Mouse (Mus musculus): ENCODE results near the gene Tbc1d19. TPM values are rescaled to one million over a fixed set of nuclear protein-coding genes. Genes with fewer than 3 reads are reported as not detected.

Gene Tbc1d19
- polyA plus RNA-seq, 1 experiment from 2014 or later = 37.9 TPM

DNA sequence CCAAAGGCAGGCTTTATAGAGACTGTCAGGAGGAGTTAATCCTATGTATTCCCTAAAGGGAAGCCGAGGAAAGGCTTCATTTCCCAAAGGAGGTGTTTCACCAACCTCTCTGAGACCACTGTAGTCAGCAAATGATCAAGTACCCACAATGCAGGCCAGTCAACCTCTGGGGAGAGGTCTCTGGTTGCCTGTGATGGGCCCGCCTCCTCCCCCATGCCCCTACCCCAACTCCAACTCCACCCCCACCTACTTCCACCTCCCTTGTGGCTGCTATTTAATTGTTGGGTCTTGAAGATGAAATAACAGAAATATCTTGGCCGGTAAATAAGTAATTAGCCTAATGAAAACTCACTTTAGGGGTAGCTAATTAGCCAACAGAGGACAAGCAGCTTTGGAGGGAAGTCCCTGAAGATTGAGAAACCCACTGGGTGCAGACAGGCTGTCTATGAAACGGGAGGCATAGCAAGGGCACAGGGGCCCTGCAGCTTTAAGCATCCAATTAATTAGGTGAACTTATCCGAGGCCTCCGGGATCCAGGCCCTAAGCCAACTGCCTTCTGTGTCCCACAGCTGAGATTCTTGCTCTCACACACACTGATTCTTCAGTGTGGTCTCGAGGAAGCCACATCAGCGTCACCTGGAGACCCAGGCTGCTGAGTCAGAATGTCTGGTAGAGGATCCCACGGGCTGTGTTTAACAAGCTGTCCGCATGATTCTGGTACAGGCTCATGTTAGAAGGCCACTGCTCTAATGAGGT is 112.9 kb downstream of the Tbc1d19 start:
- ATAC-seq (ENCODE audit: insufficient number of reproducible peaks, low FRiP score, low TSS enrichment, low read depth) = no peak
- Histone ChIP-seq H3K36me3 (no peaks in the 10 kb centered on the region), H3K9me3 (no peaks in the 10 kb centered on the region), H3K9ac (no peak overlapping the region), H3K27me3 (no peaks in the 10 kb centered on the region), H3K4me1 (peaks cover 11% of the 10 kb centered on the region), H3K4me3 (no peak overlapping the region), H3K4me2 (no peak overlapping the region), H3K27ac (no peak overlapping the region)
- 39% methylated on average over 10 of the region's 10 CpGs for WGBS

DNA sequence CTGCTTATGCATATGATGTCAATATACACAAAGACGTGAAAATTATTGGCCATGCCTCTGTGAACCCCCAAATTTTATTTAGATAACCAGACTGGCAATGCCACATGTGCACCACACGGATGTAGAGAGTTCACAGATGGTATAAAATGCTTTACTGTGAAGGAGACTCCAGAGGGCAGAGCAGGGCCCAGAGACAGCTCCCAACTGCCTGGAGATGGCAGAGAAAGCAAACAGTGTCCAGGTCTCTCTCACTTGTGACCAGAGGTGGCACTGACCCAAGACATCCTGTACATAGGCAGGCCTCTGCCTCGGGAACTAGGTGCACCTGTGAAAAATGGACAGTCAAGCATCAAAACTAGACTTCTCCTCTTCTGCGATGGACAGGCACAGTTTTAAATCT is 114.6 kb downstream of the Tbc1d19 start:
- H3K4me3 ChIP-seq = no peak overlapping the region
- ATAC-seq (ENCODE audit: insufficient number of reproducible peaks, low FRiP score, low TSS enrichment, low read depth) = no peak
- H3K27ac ChIP-seq = no peak overlapping the region
- peaks cover 12% of the 10 kb centered on the region for H3K4me1 ChIP-seq
- no peak overlapping the region for H3K4me2 ChIP-seq
- WGBS = 60% methylated on average over 4 of the region's 4 CpGs
- no peak overlapping the region for H3K9ac ChIP-seq
- H3K27me3 ChIP-seq = no peaks in the 10 kb centered on the region
- H3K36me3 ChIP-seq = no peaks in the 10 kb centered on the region
- H3K9me3 ChIP-seq = no peaks in the 10 kb centered on the region

DNA sequence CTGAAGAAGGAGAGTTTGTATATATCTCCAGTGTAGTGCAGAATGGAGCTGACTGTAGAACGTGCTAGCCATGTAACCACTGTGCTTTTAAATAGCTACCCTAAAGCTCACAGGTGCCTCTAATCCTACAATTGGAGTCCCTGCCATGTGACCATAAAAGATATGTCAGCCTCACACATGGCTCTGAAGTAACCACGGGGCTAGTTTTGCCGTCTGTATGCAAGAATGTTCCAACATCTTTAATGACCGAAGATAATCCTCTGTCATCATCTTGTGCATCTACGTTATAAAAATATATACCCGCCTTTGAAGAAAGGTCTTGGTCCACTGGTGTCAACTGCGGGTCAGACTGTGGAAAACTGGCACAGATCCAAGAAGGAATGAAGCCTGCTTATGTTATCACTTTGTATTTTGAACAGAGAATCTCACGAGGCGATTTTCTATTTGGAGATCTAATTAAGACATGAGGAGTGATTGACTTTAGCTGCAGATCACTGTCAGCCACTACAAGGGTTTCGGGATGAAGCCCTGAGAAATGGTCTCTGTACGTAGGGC is 117.0 kb downstream of the Tbc1d19 start:
- no peak overlapping the region for H3K9ac ChIP-seq
- no peak overlapping the region for H3K4me3 ChIP-seq
- H3K27ac ChIP-seq = no peak overlapping the region
- WGBS = 68% methylated on average over 11 of the region's 11 CpGs
- H3K4me1 ChIP-seq = peaks cover 12% of the 10 kb centered on the region
- no peaks in the 10 kb centered on the region for H3K9me3 ChIP-seq
- no peak for ATAC-seq (ENCODE audit: insufficient number of reproducible peaks, low FRiP score, low TSS enrichment, low read depth)
- H3K27me3 ChIP-seq = no peaks in the 10 kb centered on the region
- no peak overlapping the region for H3K4me2 ChIP-seq
- no peaks in the 10 kb centered on the region for H3K36me3 ChIP-seq

DNA sequence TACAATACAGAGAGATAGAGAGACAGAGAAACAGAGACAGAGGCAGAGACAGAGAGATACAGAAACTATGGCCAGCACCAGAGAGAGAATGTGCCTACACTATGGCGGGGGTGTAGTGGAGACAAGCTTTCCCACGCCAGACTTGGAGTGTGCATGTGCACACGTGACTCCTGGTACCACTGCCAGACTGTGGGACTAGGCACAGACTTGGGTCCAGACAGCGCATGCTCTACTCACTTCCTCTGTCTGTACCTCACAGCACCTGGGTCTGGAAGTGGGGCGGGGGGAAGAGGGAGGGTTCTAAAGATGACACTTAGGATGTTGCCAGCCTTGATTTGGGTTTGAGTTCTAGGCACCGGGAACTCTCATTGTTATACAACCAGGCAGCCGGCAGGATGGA is 118.5 kb downstream of the Tbc1d19 start:
- Histone ChIP-seq H3K9ac (no peak overlapping the region), H3K36me3 (no peaks in the 10 kb centered on the region), H3K4me1 (peaks cover 5% of the 10 kb centered on the region; the same call in 1 of the 2 replicates), H3K27me3 (no peaks in the 10 kb centered on the region), H3K4me3 (no peak overlapping the region), H3K4me2 (no peak overlapping the region), H3K27ac (no peak overlapping the region), H3K9me3 (no peaks in the 10 kb centered on the region)
- 88% methylated on average over 7 of the region's 7 CpGs for WGBS
- ATAC-seq (ENCODE audit: insufficient number of reproducible peaks, low FRiP score, low TSS enrichment, low read depth) = no peak

DNA sequence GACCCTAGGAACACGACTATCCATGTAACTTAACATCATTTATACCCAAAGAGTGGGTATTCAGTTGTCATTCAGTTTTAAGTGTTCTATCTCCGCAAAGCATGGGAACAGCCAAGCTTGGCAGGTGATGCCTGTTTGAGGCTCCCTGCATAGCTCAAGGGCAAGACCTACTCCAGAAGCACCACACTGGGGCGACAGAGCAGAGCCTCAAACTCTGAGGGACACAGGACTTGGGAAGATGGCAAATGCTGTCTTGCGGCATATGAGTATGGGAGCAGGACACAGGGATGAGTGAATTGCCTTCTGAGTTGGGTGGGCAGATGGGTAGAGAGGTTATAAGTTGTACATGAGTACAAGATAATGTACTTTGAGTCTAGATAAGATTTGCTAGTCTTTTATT is 119.1 kb downstream of the Tbc1d19 start:
- WGBS = 80% methylated on average over 4 of the region's 4 CpGs
- no peak for ATAC-seq (ENCODE audit: insufficient number of reproducible peaks, low FRiP score, low TSS enrichment, low read depth)

DNA sequence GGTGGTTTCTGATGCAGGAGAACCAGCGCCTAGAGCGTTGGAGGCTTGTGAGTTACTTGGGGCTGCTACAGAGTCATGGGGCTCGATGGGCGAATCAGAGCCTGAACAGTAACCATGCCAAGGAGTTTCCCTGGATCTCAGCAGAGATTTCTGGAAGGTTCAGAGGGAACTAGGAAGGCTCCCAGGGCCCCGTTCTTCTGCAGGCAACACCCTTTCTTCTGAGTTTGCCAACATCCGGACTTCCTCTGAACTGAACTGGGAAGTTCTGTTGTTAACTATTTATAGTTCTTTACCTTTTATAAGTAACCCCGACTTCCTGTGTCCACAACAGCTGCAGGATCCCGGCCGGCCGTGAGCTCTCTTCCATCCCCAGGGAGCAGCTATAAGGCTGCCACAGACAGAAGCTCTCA is 119.8 kb downstream of the Tbc1d19 start:
- Histone ChIP-seq H3K4me3 (no peak overlapping the region), H3K27me3 (no peaks in the 10 kb centered on the region), H3K9me3 (no peaks in the 10 kb centered on the region), H3K4me1 (peaks cover 5% of the 10 kb centered on the region; the same call in 1 of the 2 replicates), H3K4me2 (no peak overlapping the region), H3K36me3 (no peaks in the 10 kb centered on the region), H3K9ac (no peak overlapping the region), H3K27ac (no peak overlapping the region; the same call in 1 of the 2 replicates)
- ATAC-seq (ENCODE audit: insufficient number of reproducible peaks, low FRiP score, low TSS enrichment, low read depth) = no peak
- 43% methylated on average over 10 of the region's 10 CpGs for WGBS

More for the DNA sequence above, 119.1 kb downstream of the Tbc1d19 start:
- Histone ChIP-seq H3K9ac (no peak overlapping the region), H3K27me3 (no peaks in the 10 kb centered on the region), H3K4me3 (no peak overlapping the region), H3K27ac (peak overlapping the region; percentile 11; the same call in 1 of the 2 replicates), H3K4me2 (no peak overlapping the region), H3K36me3 (no peaks in the 10 kb centered on the region), H3K4me1 (peaks cover 5% of the 10 kb centered on the region; the same call in 1 of the 2 replicates), H3K9me3 (no peaks in the 10 kb centered on the region)

DNA sequence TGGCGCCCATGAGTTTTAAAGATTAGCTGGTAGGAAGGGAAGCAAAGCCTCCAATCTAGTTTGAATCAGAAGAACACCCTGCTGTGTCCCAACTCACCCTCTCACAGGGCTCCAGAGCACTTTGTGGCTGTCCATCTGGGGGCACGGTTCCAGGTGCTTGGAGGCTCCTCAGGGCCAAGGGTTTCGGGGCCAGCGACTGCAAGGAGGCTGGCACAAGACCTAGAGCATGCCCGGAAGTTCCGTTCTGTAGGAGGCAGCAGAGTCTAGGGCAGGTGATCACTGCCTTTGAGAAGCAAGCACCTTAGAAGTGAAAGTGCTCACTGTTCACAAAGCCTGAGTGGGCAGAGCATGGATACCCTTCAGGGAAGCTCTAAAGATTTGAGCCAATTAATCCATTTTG is 120.4 kb downstream of the Tbc1d19 start:
- H3K9ac ChIP-seq = no peak overlapping the region
- no peaks in the 10 kb centered on the region for H3K36me3 ChIP-seq
- ATAC-seq (ENCODE audit: insufficient number of reproducible peaks, low FRiP score, low TSS enrichment, low read depth) = no peak
- WGBS = 89% methylated on average over 6 of the region's 6 CpGs
- H3K27me3 ChIP-seq = no peaks in the 10 kb centered on the region
- no peak overlapping the region for H3K4me2 ChIP-seq
- no peak overlapping the region for H3K4me3 ChIP-seq
- H3K4me1 ChIP-seq = peaks cover 5% of the 10 kb centered on the region; the same call in 1 of the 2 replicates
- no peaks in the 10 kb centered on the region for H3K9me3 ChIP-seq
- peak overlapping the region; percentile 18; the same call in 1 of the 2 replicates for H3K27ac ChIP-seq

DNA sequence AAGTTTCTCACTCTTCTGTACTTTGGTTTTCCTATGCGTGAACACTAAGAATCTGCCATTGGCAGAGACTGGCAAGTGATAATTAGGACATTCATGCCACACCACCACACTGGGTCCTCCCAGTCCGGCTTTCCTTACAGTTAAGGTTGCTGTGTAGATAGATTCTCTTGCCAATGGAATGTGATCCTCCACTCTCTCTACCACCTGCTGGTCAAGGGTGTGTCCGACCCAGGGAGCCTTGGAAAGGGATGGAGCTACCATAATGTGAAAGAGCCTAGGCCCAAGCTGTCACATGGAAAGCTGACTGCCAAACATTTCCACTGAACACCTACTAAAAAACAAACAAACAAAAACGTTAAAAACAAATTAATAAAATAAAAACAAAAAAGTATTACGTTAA is 121.6 kb downstream of the Tbc1d19 start:
- peaks cover 5% of the 10 kb centered on the region; the same call in 1 of the 2 replicates for H3K4me1 ChIP-seq
- no peaks in the 10 kb centered on the region for H3K27me3 ChIP-seq
- H3K9me3 ChIP-seq = no peaks in the 10 kb centered on the region
- no peak for ATAC-seq (ENCODE audit: insufficient number of reproducible peaks, low FRiP score, low TSS enrichment, low read depth)
- H3K9ac ChIP-seq = no peak overlapping the region
- WGBS = 78% methylated on average over 5 of the region's 5 CpGs
- no peak overlapping the region for H3K4me2 ChIP-seq
- H3K4me3 ChIP-seq = no peak overlapping the region
- H3K27ac ChIP-seq = no peak overlapping the region
- no peaks in the 10 kb centered on the region for H3K36me3 ChIP-seq

DNA sequence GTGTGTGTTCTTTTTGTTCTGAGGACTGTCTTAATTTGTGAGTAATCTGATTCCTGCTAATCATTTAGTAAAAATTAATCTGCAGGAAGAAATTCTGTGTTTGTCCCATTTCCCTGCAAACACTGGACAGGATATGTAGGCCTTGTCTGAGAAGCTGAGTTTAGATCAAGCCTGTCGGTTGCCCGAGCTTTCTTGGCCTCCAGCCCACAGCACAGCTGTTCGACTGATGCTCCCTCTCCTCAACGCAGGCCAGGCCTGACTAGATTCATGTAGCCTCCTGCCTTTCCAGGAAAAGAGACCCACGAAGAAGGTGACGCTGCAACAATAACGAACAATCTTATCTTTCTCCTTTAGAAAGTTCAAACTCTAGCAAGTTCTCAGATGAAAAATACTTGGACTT is 124.2 kb downstream of the Tbc1d19 start:
- Histone ChIP-seq H3K9ac (no peak overlapping the region), H3K36me3 (no peaks in the 10 kb centered on the region), H3K4me2 (no peak overlapping the region), H3K27me3 (no peaks in the 10 kb centered on the region), H3K4me3 (no peak overlapping the region), H3K4me1 (peaks cover 5% of the 10 kb centered on the region; the same call in 1 of the 2 replicates), H3K9me3 (no peaks in the 10 kb centered on the region), H3K27ac (no peak overlapping the region)
- ATAC-seq (ENCODE audit: insufficient number of reproducible peaks, low FRiP score, low TSS enrichment, low read depth) = no peak
- 50% methylated on average over 7 of the region's 7 CpGs for WGBS

DNA sequence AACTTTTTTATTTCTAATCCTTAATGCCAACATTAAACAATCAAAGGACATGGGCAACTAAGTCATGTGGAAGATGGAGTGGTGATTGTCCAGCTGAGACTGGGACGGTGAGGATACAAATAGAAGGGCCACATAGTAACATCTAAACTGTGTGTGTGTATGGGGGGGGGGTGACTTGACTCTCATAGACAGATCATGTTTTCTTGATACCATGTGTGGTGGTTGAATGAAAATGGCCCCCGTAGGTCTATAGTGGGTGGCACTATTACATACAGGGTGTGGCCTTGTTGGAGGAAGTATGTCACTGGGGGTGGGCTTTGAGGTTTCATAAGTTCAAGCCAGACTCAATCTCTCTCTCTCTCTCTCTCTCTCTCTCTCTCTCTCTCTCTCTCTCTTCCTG is 124.6 kb downstream of the Tbc1d19 start:
- Histone ChIP-seq H3K4me3 (no peak overlapping the region), H3K27ac (no peak overlapping the region), H3K4me1 (peaks cover 4% of the 10 kb centered on the region; the same call in 1 of the 2 replicates), H3K9me3 (no peaks in the 10 kb centered on the region), H3K27me3 (no peaks in the 10 kb centered on the region), H3K36me3 (no peaks in the 10 kb centered on the region), H3K9ac (no peak overlapping the region), H3K4me2 (no peak overlapping the region)
- 91% methylated on average over 2 of the region's 2 CpGs for WGBS
- ATAC-seq (ENCODE audit: insufficient number of reproducible peaks, low FRiP score, low TSS enrichment, low read depth) = no peak

DNA sequence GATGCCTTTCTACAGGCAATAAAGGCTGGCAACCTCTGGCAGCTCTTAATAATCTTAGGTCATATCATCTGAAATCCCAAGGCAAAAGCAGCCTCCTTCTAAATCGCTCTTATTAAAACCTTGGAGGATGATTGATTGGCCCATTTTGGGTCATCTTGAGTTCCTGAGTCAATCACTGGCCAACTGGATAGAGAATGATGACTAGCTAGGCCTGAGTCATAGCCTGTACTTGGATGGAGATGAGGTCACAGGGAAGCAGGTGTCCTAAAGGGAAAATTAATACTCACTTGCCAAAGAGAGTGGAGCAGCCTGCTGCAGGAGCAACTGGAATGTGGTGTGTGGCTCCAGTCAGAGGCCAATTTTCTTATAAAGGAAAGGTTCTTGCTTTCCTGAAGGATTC is 125.4 kb downstream of the Tbc1d19 start:
- Histone ChIP-seq H3K4me3 (no peak overlapping the region), H3K4me2 (no peak overlapping the region), H3K27me3 (no peaks in the 10 kb centered on the region), H3K27ac (no peak overlapping the region), H3K36me3 (no peaks in the 10 kb centered on the region), H3K9ac (no peak overlapping the region), H3K9me3 (no peaks in the 10 kb centered on the region), H3K4me1 (no peaks in the 10 kb centered on the region)
- no peak for ATAC-seq (ENCODE audit: insufficient number of reproducible peaks, low FRiP score, low TSS enrichment, low read depth)
- WGBS = 83% methylated on average over 1 of the region's 1 CpGs

DNA sequence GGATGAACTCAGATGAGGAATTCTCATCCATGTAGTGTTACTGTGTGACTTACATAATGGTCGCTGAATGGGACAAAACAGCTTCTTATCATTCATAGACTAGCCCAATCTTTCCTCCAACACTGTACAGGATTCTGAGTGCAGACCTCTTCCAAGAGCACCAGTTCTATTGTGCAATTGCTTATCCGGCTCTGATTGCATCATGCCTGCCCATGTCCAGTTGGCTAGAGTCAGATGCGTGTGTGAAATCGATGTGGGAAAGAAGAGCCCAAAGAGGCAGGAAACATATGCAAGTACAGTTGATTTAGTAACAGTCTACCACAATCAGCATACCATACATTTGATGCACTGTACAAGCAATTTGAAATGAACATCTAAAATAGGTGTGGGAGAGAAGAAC is 127.8 kb downstream of the Tbc1d19 start:
- WGBS = 87% methylated on average over 4 of the region's 4 CpGs
- Histone ChIP-seq H3K9ac (no peak overlapping the region), H3K9me3 (no peaks in the 10 kb centered on the region), H3K4me1 (peaks cover 4% of the 10 kb centered on the region; the same call in 1 of the 2 replicates), H3K4me3 (no peak overlapping the region), H3K27me3 (no peaks in the 10 kb centered on the region), H3K36me3 (no peaks in the 10 kb centered on the region), H3K27ac (no peak overlapping the region), H3K4me2 (no peak overlapping the region)
- no peak for ATAC-seq (ENCODE audit: insufficient number of reproducible peaks, low FRiP score, low TSS enrichment, low read depth)

Data from limb, embryonic 15.5 days (tissue).